Mouse (Mus musculus): ENCODE data around the gene Mllt3. TPM values are rescaled to one million over a fixed set of nuclear protein-coding genes. Genes with fewer than 3 reads are reported as not detected.

Mllt3 gene
- total and polyA plus RNA-seq, 2 experiments from 2014 or later = 24.8 to 57.8 TPM

DNA sequence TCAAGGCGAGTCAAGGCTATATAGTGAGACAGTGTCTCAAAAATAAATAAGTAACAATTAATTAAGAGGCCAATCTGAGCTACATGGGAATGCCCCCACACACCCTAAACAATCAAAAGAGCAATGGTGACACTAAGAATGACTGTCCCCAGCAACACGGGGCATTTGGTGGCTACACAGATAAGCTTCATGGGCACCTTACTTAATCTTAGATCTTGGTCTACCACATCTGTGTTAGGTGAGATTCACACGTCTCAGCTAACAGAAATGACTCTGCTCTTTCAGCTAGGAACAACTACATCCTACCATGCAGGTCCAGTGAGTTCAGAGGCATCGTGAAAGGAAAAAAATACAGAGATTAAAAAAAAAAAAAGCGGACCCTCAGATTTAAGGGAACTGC, 22.7 kb downstream of the Mllt3 start:
- Histone ChIP-seq H3K4me3 (ENCODE audit: low read depth, low read length) (no peak overlapping the region), H3K36me3 (ENCODE audit: insufficient read depth, low read length) (peaks cover 3% of the 10 kb centered on the region; the same call in 1 of the 2 replicates), H3K4me1 (ENCODE audit: insufficient read depth, low read length) (peaks cover 5% of the 10 kb centered on the region; the same call in 1 of the 2 replicates), H3K27me3 (ENCODE audit: insufficient read depth, low read length) (no peaks in the 10 kb centered on the region), H3K27ac (ENCODE audit: low read depth, low read length) (no peak overlapping the region), H3K4me2 (ENCODE audit: low read depth, low read length, poor library complexity, severe bottlenecking) (no peak overlapping the region), H3K9ac (replicated peaks; ENCODE audit: low read length, poor library complexity, severe bottlenecking) (no peak overlapping the region), H3K9me3 (ENCODE audit: low read length) (no peaks in the 10 kb centered on the region)
- DNase-seq (ENCODE audit: low spot score) = no peak
- no peak for ATAC-seq (ENCODE audit: low FRiP score)
- TF ChIP-seq CTCF (IDR thresholded peaks at IDR 0.05) = no peak
- WGBS = 89% methylated on average over 5 of the region's 5 CpGs

DNA sequence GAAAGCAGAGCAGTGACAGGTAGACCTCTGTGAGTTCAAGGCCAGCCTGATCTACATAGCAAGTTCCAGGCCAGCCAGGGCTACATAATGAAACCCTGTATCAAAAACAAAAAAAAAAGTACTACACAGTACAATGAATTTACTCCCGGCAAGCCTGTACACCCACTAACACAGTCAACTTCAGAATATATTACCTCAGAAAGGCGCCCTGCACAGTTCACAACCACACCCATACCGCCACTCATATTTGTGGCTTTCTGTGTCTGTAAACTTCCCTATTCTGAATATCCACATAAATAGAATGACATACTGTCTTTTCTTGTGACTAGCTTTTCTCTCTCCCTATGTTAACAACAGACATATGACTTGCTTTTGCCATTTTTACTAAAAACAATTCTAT, 27.4 kb downstream of the Mllt3 start:
- H3K27me3 ChIP-seq (ENCODE audit: insufficient read depth, low read length) = no peaks in the 10 kb centered on the region
- ATAC-seq (ENCODE audit: low FRiP score) = no peak
- 94% methylated on average over 3 of the region's 3 CpGs for WGBS

GRCm38 (mm10) chr4:88003159-88003948, 29.8 kb downstream of the Mllt3 start:
- WGBS = 84% methylated on average over 9 of the region's 9 CpGs
- no peaks in the 10 kb centered on the region for H3K9me3 ChIP-seq (ENCODE audit: low read length)
- ATAC-seq (ENCODE audit: low FRiP score) (no peak), DNase-seq (ENCODE audit: low spot score) (no peak)
- no peaks in the 10 kb centered on the region for H3K27me3 ChIP-seq (ENCODE audit: insufficient read depth, low read length)
- no peak for TF ChIP-seq CTCF (IDR thresholded peaks at IDR 0.05)
- H3K27ac ChIP-seq (ENCODE audit: low read depth, low read length) = no peak overlapping the region
- H3K36me3 ChIP-seq (ENCODE audit: insufficient read depth, low read length) = peaks cover 6% of the 10 kb centered on the region
- no peaks in the 10 kb centered on the region for H3K4me1 ChIP-seq (ENCODE audit: insufficient read depth, low read length)
- no peak overlapping the region for H3K9ac ChIP-seq (replicated peaks; ENCODE audit: low read length, poor library complexity, severe bottlenecking)
- H3K4me3 ChIP-seq (ENCODE audit: low read depth, low read length) = no peak overlapping the region
- H3K4me2 ChIP-seq (ENCODE audit: low read depth, low read length, poor library complexity, severe bottlenecking) = no peak overlapping the region

More for the DNA sequence above, 27.4 kb downstream of the Mllt3 start:
- Histone ChIP-seq H3K9ac (replicated peaks; ENCODE audit: low read length, poor library complexity, severe bottlenecking) (no peak overlapping the region), H3K4me3 (ENCODE audit: low read depth, low read length) (no peak overlapping the region), H3K9me3 (ENCODE audit: low read length) (no peaks in the 10 kb centered on the region), H3K36me3 (ENCODE audit: insufficient read depth, low read length) (peaks cover 5% of the 10 kb centered on the region), H3K4me2 (ENCODE audit: low read depth, low read length, poor library complexity, severe bottlenecking) (no peak overlapping the region), H3K27ac (ENCODE audit: low read depth, low read length) (no peak overlapping the region), H3K4me1 (ENCODE audit: insufficient read depth, low read length) (no peaks in the 10 kb centered on the region)
- TF ChIP-seq CTCF (IDR thresholded peaks at IDR 0.05) = no peak
- no peak for DNase-seq (ENCODE audit: low spot score)

GRCm38 (mm10) chr4:87991710-87992109, 41.5 kb downstream of the Mllt3 start:
- Histone ChIP-seq H3K9me3 (ENCODE audit: low read length) (no peaks in the 10 kb centered on the region), H3K4me1 (ENCODE audit: insufficient read depth, low read length) (no peaks in the 10 kb centered on the region), H3K4me2 (ENCODE audit: low read depth, low read length, poor library complexity, severe bottlenecking) (no peak overlapping the region), H3K27ac (ENCODE audit: low read depth, low read length) (no peak overlapping the region), H3K4me3 (ENCODE audit: low read depth, low read length) (no peak overlapping the region), H3K36me3 (ENCODE audit: insufficient read depth, low read length) (no peaks in the 10 kb centered on the region), H3K9ac (replicated peaks; ENCODE audit: low read length, poor library complexity, severe bottlenecking) (no peak overlapping the region), H3K27me3 (ENCODE audit: insufficient read depth, low read length) (no peaks in the 10 kb centered on the region)
- TF ChIP-seq CTCF (IDR thresholded peaks at IDR 0.05) = no peak
- ATAC-seq (ENCODE audit: low FRiP score) (no peak), DNase-seq (ENCODE audit: low spot score) (no peak)
- WGBS = 94% methylated on average over 5 of the region's 5 CpGs

DNA sequence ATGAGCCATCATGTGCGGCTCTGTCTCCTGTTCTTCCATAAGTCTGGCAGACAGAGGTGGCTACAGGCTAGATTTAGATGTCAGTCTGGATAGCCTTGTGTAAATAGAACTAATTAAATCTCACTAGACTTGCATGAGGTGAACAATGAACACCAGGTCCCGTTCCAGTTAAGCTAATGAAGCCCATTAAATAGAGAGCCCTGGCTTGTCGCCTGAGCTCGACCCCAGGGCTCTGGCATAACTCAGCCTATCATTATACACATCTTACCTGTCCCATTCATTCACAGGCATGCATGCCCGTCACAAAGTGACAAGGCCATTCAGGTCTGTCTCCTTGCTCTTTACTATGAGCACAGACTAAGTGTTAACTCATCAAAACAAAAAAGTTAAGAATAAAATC, 42.2 kb downstream of the Mllt3 start:
- TF ChIP-seq CTCF (IDR thresholded peaks at IDR 0.05) = no peak
- ATAC-seq (ENCODE audit: low FRiP score) = no peak
- no peaks in the 10 kb centered on the region for H3K27me3 ChIP-seq (ENCODE audit: insufficient read depth, low read length)
- H3K36me3 ChIP-seq (ENCODE audit: insufficient read depth, low read length) = no peaks in the 10 kb centered on the region
- no peak overlapping the region for H3K27ac ChIP-seq (ENCODE audit: low read depth, low read length)
- no peaks in the 10 kb centered on the region for H3K9me3 ChIP-seq (ENCODE audit: low read length)
- no peak for DNase-seq (ENCODE audit: low spot score)
- no peak overlapping the region for H3K4me3 ChIP-seq (ENCODE audit: low read depth, low read length)
- H3K4me1 ChIP-seq (ENCODE audit: insufficient read depth, low read length) = no peaks in the 10 kb centered on the region
- H3K4me2 ChIP-seq (ENCODE audit: low read depth, low read length, poor library complexity, severe bottlenecking) = no peak overlapping the region
- no peak overlapping the region for H3K9ac ChIP-seq (replicated peaks; ENCODE audit: low read length, poor library complexity, severe bottlenecking)
- WGBS = 70% methylated on average over 5 of the region's 5 CpGs

- ATAC-seq (ENCODE audit: low FRiP score) = no peak
- H3K27ac ChIP-seq (ENCODE audit: low read depth, low read length) = no peak overlapping the region
Observed at GRCm38 (mm10) chr4:87985281-87985680, 47.9 kb downstream of the Mllt3 start.

More at GRCm38 (mm10) chr4:87985281-87985680, 47.9 kb downstream of the Mllt3 start:
- Histone ChIP-seq H3K4me2 (ENCODE audit: low read depth, low read length, poor library complexity, severe bottlenecking) (no peak overlapping the region), H3K9me3 (ENCODE audit: low read length) (no peaks in the 10 kb centered on the region), H3K4me1 (ENCODE audit: insufficient read depth, low read length) (peaks cover 14% of the 10 kb centered on the region; the same call in 1 of the 2 replicates), H3K27me3 (ENCODE audit: insufficient read depth, low read length) (no peaks in the 10 kb centered on the region), H3K4me3 (ENCODE audit: low read depth, low read length) (no peak overlapping the region), H3K36me3 (ENCODE audit: insufficient read depth, low read length) (no peaks in the 10 kb centered on the region), H3K9ac (replicated peaks; ENCODE audit: low read length, poor library complexity, severe bottlenecking) (no peak overlapping the region)
- TF ChIP-seq CTCF (IDR thresholded peaks at IDR 0.05) = no peak
- 33% methylated on average over 4 of the region's 4 CpGs for WGBS
- DNase-seq (ENCODE audit: low spot score) = no peak

All from midbrain, postnatal 0 days (tissue).